Mouse (Mus musculus) midbrain, embryonic 14.5 days (tissue): Measurements from ENCODE around the gene Gtf3a. TPM values are rescaled to one million over a fixed set of nuclear protein-coding genes. Genes with fewer than 3 reads are reported as not detected.

Experiments
- ATAC-seq: fragments of 200-750 bp; cut with Nextera tagmentation; 2 replicates; pipeline ENCODE4 v1.8.0; 2017; ENCODE audit warnings: moderate number of reproducible peaks, moderate library complexity; ENCODE audit not compliant: low FRiP score, low TSS enrichment
- DNase-seq: peaks from one replicate; pipeline ENCODE4 v3.0.0-alpha.2; 2015
- H3K27ac ChIP-seq: fragments of 300-500 bp; sonication (generic); replicated peaks from 2 replicates; pipeline ENCODE4 v1.5.1; 2014; ENCODE audit warnings: mild to moderate bottlenecking, low read depth, low read length, moderate library complexity
- H3K27me3 ChIP-seq: fragments of 300-500 bp; sonication (generic); 2 replicates; pipeline ENCODE4 v1.6.1; 2014; ENCODE audit warnings: low read length, control low read depth, mixed read lengths; ENCODE audit not compliant: control insufficient read depth, insufficient read depth
- H3K36me3 ChIP-seq: fragments of 300-500 bp; sonication (generic); 2 replicates; pipeline ENCODE4 v1.6.1; 2014; ENCODE audit warnings: low read length, control low read depth; ENCODE audit not compliant: control insufficient read depth, insufficient read depth
- H3K4me1 ChIP-seq: fragments of 300-500 bp; sonication (generic); 2 replicates; pipeline ENCODE4 v1.6.1; 2014; ENCODE audit warnings: mild to moderate bottlenecking, antibody characterized with exemption, low read length, control low read depth; ENCODE audit not compliant: control insufficient read depth, insufficient read depth
- H3K4me2 ChIP-seq: fragments of 300-500 bp; sonication (generic); 2 replicates; pipeline ENCODE4 v1.6.1; 2014; ENCODE audit warnings: mild to moderate bottlenecking, low read length, moderate library complexity
- H3K4me3 ChIP-seq: fragments of 300-500 bp; sonication (generic); replicated peaks from 2 replicates; pipeline ENCODE4 v1.5.1; 2014; ENCODE audit warnings: low read depth, low read length
- H3K9ac ChIP-seq: fragments of 300-500 bp; sonication (generic); replicated peaks from 2 replicates; pipeline ENCODE4 v1.6.1; 2014; ENCODE audit warnings: mild to moderate bottlenecking, low read length, moderate library complexity
- H3K9me3 ChIP-seq: fragments of 300-500 bp; sonication (generic); 2 replicates; pipeline ENCODE4 v1.6.1; 2016; ENCODE audit warnings: low read length, control low read depth, mixed read lengths; ENCODE audit not compliant: control insufficient read depth
- WGBS: fragments of 180-500 bp; shearing (Covaris S2); extraction: QIAGEN DNeasy Blood & Tissue Kit; methylation state at CpG from one replicate; pipeline ENCODE4 v1.1.7; 2014; 5-methylcytosine and 5-hydroxymethylcytosine counted together
- polyA plus RNA-seq: library from polyadenylated mRNA; unstranded; fragments of >200 nt; fragmentation: Nextera tagmentation; extraction: Ambion mirVana; gene quantifications from 2 replicates; pipeline ENCODE4 v1.2.1, GENCODE M21; 2014

The Gtf3a gene
- polyA plus RNA-seq, 1 experiment from 2014 or later: 102 TPM

GRCm38 (mm10) chr5:146983216-146983615, 34.8 kb downstream of the Gtf3a start:
- DNase-seq (peak; percentile 87), ATAC-seq (no peak)
- Histone ChIP-seq H3K9ac (no peak overlapping the region), H3K9me3 (no peaks in the 10 kb centered on the region), H3K27ac (no peak overlapping the region), H3K4me1 (no peaks in the 10 kb centered on the region), H3K36me3 (no peaks in the 10 kb centered on the region), H3K27me3 (no peaks in the 10 kb centered on the region; the same call in 1 of the 2 replicates), H3K4me2 (no peak overlapping the region), H3K4me3 (no peak overlapping the region)
- WGBS: 10% methylated on average over 8 of the region's 8 CpGs

GRCm38 (mm10) chr5:146985725-146986433, 37.4 kb downstream of the Gtf3a start:
- WGBS: 64% methylated on average over 21 of the region's 21 CpGs
- no peak for ATAC-seq
- no peaks in the 10 kb centered on the region for H3K36me3 ChIP-seq
- no peaks in the 10 kb centered on the region; the same call in 1 of the 2 replicates for H3K27me3 ChIP-seq
- no peak overlapping the region for H3K27ac ChIP-seq
- H3K9me3 ChIP-seq: no peaks in the 10 kb centered on the region
- H3K9ac ChIP-seq: no peak overlapping the region
- peak; percentile 31 for DNase-seq
- H3K4me3 ChIP-seq: no peak overlapping the region
- H3K4me1 ChIP-seq: no peaks in the 10 kb centered on the region
- no peak overlapping the region for H3K4me2 ChIP-seq

GRCm38 (mm10) chr5:146987588-146987987, 39.1 kb downstream of the Gtf3a start:
- ATAC-seq (no peak), DNase-seq (peak; percentile 29)
- Histone ChIP-seq H3K9ac (no peak overlapping the region), H3K4me2 (no peak overlapping the region), H3K36me3 (no peaks in the 10 kb centered on the region), H3K4me1 (no peaks in the 10 kb centered on the region), H3K27me3 (no peaks in the 10 kb centered on the region; the same call in 1 of the 2 replicates), H3K4me3 (no peak overlapping the region), H3K9me3 (no peaks in the 10 kb centered on the region), H3K27ac (no peak overlapping the region)
- WGBS: 83% methylated on average over 10 of the region's 10 CpGs

GRCm38 (mm10) chr5:146989051-146989450, 40.6 kb downstream of the Gtf3a start:
- 78% methylated on average over 5 of the region's 5 CpGs for WGBS
- Histone ChIP-seq H3K27me3 (no peaks in the 10 kb centered on the region), H3K4me2 (no peak overlapping the region), H3K27ac (no peak overlapping the region), H3K4me1 (no peaks in the 10 kb centered on the region), H3K36me3 (no peaks in the 10 kb centered on the region), H3K4me3 (no peak overlapping the region), H3K9me3 (no peaks in the 10 kb centered on the region), H3K9ac (no peak overlapping the region)
- ATAC-seq (no peak), DNase-seq (no peak)

GRCm38 (mm10) chr5:146993509-146993908, 45.1 kb downstream of the Gtf3a start:
- WGBS: 91% methylated on average over 8 of the region's 8 CpGs
- no peak overlapping the region for H3K27ac ChIP-seq

GRCm38 (mm10) chr5:146994973-146995372, 46.5 kb downstream of the Gtf3a start:
- no peak overlapping the region for H3K27ac ChIP-seq
- H3K9me3 ChIP-seq: no peaks in the 10 kb centered on the region
- H3K4me2 ChIP-seq: no peak overlapping the region
- no peak for DNase-seq
- 77% methylated on average over 6 of the region's 6 CpGs for WGBS
- H3K27me3 ChIP-seq: no peaks in the 10 kb centered on the region
- no peak overlapping the region for H3K9ac ChIP-seq
- ATAC-seq: no peak
- H3K4me3 ChIP-seq: no peak overlapping the region
- H3K36me3 ChIP-seq: no peaks in the 10 kb centered on the region
- H3K4me1 ChIP-seq: no peaks in the 10 kb centered on the region

More at GRCm38 (mm10) chr5:146993509-146993908, 45.1 kb downstream of the Gtf3a start:
- ATAC-seq (no peak), DNase-seq (no peak)
- no peak overlapping the region for H3K4me3 ChIP-seq
- no peak overlapping the region for H3K9ac ChIP-seq
- no peaks in the 10 kb centered on the region for H3K27me3 ChIP-seq
- no peak overlapping the region for H3K4me2 ChIP-seq
- no peaks in the 10 kb centered on the region for H3K9me3 ChIP-seq
- no peaks in the 10 kb centered on the region for H3K4me1 ChIP-seq
- no peaks in the 10 kb centered on the region for H3K36me3 ChIP-seq

- no peaks in the 10 kb centered on the region for H3K36me3 ChIP-seq
- no peaks in the 10 kb centered on the region for H3K27me3 ChIP-seq
- DNase-seq (no peak), ATAC-seq (no peak)
- no peaks in the 10 kb centered on the region for H3K4me1 ChIP-seq
- no peak overlapping the region for H3K4me2 ChIP-seq
- H3K9me3 ChIP-seq: no peaks in the 10 kb centered on the region
- no peak overlapping the region for H3K9ac ChIP-seq
- WGBS: 85% methylated on average over 7 of the region's 7 CpGs
- no peak overlapping the region for H3K27ac ChIP-seq
- H3K4me3 ChIP-seq: no peak overlapping the region
Measured at GRCm38 (mm10) chr5:146996812-146997211, 48.4 kb downstream of the Gtf3a start.

GRCm38 (mm10) chr5:146998802-146999201, 50.3 kb downstream of the Gtf3a start:
- ATAC-seq: no peak
- no peaks in the 10 kb centered on the region for H3K9me3 ChIP-seq
- H3K9ac ChIP-seq: no peak overlapping the region
- no peaks in the 10 kb centered on the region for H3K4me1 ChIP-seq
- 92% methylated on average over 12 of the region's 12 CpGs for WGBS
- no peak overlapping the region for H3K4me2 ChIP-seq
- no peaks in the 10 kb centered on the region for H3K27me3 ChIP-seq
- no peak overlapping the region for H3K27ac ChIP-seq
- H3K4me3 ChIP-seq: no peak overlapping the region
- no peaks in the 10 kb centered on the region for H3K36me3 ChIP-seq
- DNase-seq: no peak

- ATAC-seq (no peak), DNase-seq (no peak)
- Histone ChIP-seq H3K4me1 (no peaks in the 10 kb centered on the region), H3K9ac (no peak overlapping the region), H3K9me3 (no peaks in the 10 kb centered on the region), H3K27ac (no peak overlapping the region), H3K36me3 (no peaks in the 10 kb centered on the region), H3K27me3 (no peaks in the 10 kb centered on the region), H3K4me2 (no peak overlapping the region), H3K4me3 (no peak overlapping the region)
- 88% methylated on average over 4 of the region's 4 CpGs for WGBS
Measured at GRCm38 (mm10) chr5:147001312-147001711, 52.9 kb downstream of the Gtf3a start.
